Mouse (Mus musculus) midbrain, embryonic 10.5 days (tissue): Measurements from ENCODE around the gene Efhd2. TPM values are rescaled to one million over a fixed set of nuclear protein-coding genes. Genes with fewer than 3 reads are reported as not detected.

ENCODE experiments used
- DNase-seq: peaks from one replicate; pipeline ENCODE4 v3.0.0-alpha.2; 2017; ENCODE audit warnings: low spot score
- H3K27ac ChIP-seq: fragments of 300-500 bp; sonication (generic); replicated peaks from 2 replicates; pipeline ENCODE4 v1.5.1; 2016; ENCODE audit warnings: mild to moderate bottlenecking
- H3K27me3 ChIP-seq: fragments of 300-500 bp; sonication (generic); 2 replicates; pipeline ENCODE4 v1.6.1; 2016; ENCODE audit warnings: low read depth, mild to moderate bottlenecking; ENCODE audit not compliant: poor library complexity, severe bottlenecking
- H3K36me3 ChIP-seq: fragments of 300-500 bp; sonication (generic); 2 replicates; pipeline ENCODE4 v1.6.1; 2016; ENCODE audit warnings: mild to moderate bottlenecking, moderate library complexity
- H3K4me1 ChIP-seq: fragments of 300-500 bp; sonication (generic); 2 replicates; pipeline ENCODE4 v1.6.1; 2016
- H3K4me3 ChIP-seq: fragments of 300-500 bp; sonication (generic); 2 replicates; pipeline ENCODE4 v1.5.1; 2016; ENCODE audit warnings: mild to moderate bottlenecking, moderate library complexity
- H3K9me3 ChIP-seq: fragments of 300-500 bp; sonication (generic); replicated peaks from 2 replicates; pipeline ENCODE4 v1.6.1; 2016; ENCODE audit warnings: mild to moderate bottlenecking
- WGBS: fragments of 180-500 bp; shearing (Covaris S2); methylation state at CpG from one replicate; pipeline ENCODE4 v1.1.7; 2016; 5-methylcytosine and 5-hydroxymethylcytosine counted together
- polyA plus RNA-seq: library from polyadenylated mRNA; unstranded; fragments of >200 nt; fragmentation: Nextera tagmentation; extraction: Ambion mirVana; gene quantifications from 2 replicates; pipeline ENCODE4 v1.2.1, GENCODE M21; 2016

Gene Efhd2
- polyA plus RNA-seq, 1 experiment from 2014 or later = 50.1 TPM

DNA sequence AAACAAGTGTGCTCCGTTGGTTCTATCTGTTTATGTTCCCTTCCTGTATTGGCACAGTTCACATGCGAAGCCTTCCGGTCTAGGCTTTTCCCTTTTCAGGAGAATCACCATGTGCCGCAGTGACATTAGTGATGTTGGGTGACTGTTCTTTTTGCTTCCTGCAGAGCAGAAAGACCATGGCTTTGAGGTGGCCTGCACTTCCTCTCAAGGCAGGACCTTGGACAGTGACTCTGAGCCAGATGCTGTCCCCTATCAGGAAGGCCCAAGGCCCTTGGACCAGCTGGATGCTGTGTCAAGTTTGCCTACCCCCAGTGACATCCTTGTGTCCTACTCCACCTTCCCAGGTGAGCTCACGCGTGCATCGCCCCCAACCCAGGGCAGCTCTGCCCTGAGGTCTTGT is 63.3 kb downstream of the Efhd2 start:
- H3K27ac ChIP-seq = no peak overlapping the region
- no peak for DNase-seq
- WGBS = 94% methylated on average over 7 of the region's 7 CpGs
- H3K9me3 ChIP-seq = no peaks in the 10 kb centered on the region
- H3K4me3 ChIP-seq = no peak overlapping the region
- H3K27me3 ChIP-seq = no peaks in the 10 kb centered on the region
- H3K4me1 ChIP-seq = 0 out of 2 replicates have a peak, but pooled peaks cover 3% of the 10 kb centered on the region
- peaks cover 96% of the 10 kb centered on the region for H3K36me3 ChIP-seq

DNA sequence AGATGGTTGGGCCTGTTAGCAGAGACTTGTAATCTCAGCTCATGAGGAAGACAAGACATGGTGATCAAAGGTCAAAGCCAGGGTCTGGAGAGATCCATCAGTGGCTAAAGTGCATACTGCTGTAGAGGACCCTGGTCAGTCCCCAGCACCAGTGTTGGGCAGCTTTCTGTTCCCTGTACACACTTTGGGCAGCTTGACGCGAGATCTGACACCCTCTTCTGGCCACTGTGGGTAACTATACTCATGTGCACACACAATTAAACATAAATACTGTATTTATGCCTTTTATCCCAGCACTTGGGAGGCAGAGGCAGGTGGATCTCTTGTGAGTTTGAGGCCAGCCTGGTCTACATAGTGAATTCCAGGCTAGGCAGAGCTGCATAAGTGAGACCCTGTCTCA is 63.7 kb downstream of the Efhd2 start:
- no peaks in the 10 kb centered on the region for H3K9me3 ChIP-seq
- no peak overlapping the region for H3K4me3 ChIP-seq
- no peaks in the 10 kb centered on the region for H3K27me3 ChIP-seq
- DNase-seq = no peak
- no peak overlapping the region for H3K27ac ChIP-seq
- 0 out of 2 replicates have a peak, but pooled peaks cover under 1% of the 10 kb centered on the region for H3K4me1 ChIP-seq
- WGBS = 94% methylated on average over 2 of the region's 2 CpGs
- H3K36me3 ChIP-seq = peaks cover 98% of the 10 kb centered on the region

DNA sequence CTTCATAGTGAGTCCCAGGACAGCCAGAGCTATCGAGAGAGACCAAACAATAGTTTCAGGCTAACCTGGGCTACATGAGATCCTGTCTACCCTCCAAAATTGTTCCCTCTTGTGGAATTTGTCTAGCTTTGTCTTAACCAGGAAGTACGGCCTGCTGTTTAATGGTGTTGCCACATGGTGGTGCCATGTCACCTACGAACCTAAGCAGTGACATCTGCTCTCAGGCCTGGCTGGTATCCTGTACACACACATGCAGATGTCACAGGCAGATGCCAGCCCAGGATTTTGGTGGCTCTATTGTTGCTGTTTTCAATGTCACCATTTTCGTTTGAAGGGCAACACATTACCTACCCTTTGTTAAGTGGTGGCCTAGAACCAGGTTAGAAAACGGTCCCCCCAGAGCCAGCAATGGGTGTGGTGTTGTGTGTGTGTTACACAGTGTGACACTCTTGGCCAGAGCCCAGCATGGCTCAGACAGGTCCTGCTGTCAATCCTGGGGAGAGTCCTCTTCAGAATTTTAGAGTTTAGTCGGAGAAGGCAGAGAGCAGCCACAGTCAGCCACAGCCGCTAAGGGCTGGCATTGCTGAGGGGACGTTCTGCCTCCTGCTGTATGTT is 64.8 kb downstream of the Efhd2 start:
- no peaks in the 10 kb centered on the region for H3K9me3 ChIP-seq
- H3K36me3 ChIP-seq = peaks cover 100% of the 10 kb centered on the region
- no peaks in the 10 kb centered on the region for H3K4me1 ChIP-seq
- no peaks in the 10 kb centered on the region for H3K27me3 ChIP-seq
- peak; percentile 37 for DNase-seq
- H3K27ac ChIP-seq = peak overlapping the region; percentile 49; the same call in 1 of the 2 replicates
- H3K4me3 ChIP-seq = no peak overlapping the region
- 82% methylated on average over 8 of the region's 8 CpGs for WGBS

Other genes with a start within 250 kb of the Efhd2 start
- gene Plekhm2, start 210.0 kb downstream of the Efhd2 start, polyA plus RNA-seq = 2.9 and 4.2 TPM in 2 replicates
- gene Rsc1a1, start 189.3 kb downstream of the Efhd2 start, polyA plus RNA-seq = 2.2 and 2.4 TPM in 2 replicates
- gene Ddi2, start 151.5 kb downstream of the Efhd2 start, polyA plus RNA-seq = 23.7 and 24.2 TPM in 2 replicates
- gene Agmat, start 128.2 kb downstream of the Efhd2 start, polyA plus RNA-seq = not detected in 2 replicates
- 4.4 and 5.3 TPM in 2 replicates for gene Dnajc16, start 84.0 kb downstream of the Efhd2 start, polyA plus RNA-seq
- gene Casp9, start 81.3 kb downstream of the Efhd2 start, polyA plus RNA-seq = 24.4 and 28.8 TPM in 2 replicates
- not detected in 2 replicates for gene Cela2a, start 48.8 kb downstream of the Efhd2 start, polyA plus RNA-seq
- not detected in 2 replicates for gene Ctrc, start 28.6 kb downstream of the Efhd2 start, polyA plus RNA-seq
- gene Fhad1, start 140.2 kb upstream of the Efhd2 start, polyA plus RNA-seq = 1.6 and 1.9 TPM in 2 replicates
- 13.3 and 13.6 TPM in 2 replicates for gene Tmem51, start 209.4 kb upstream of the Efhd2 start, polyA plus RNA-seq